Mouse (Mus musculus): ENCODE data around the gene Scgb1a1. TPM values are rescaled to one million over a fixed set of nuclear protein-coding genes. Genes with fewer than 3 reads are reported as not detected.
"Not testable (repeated sequence)": the region's sequence is repeated elsewhere in the genome, so short reads cannot be mapped to it uniquely, and the experiment has no call there.

Gene Scgb1a1
- polyA plus RNA-seq, 1 experiment from 2014 or later = not detected

- Histone ChIP-seq H3K27me3 (no peaks in the 10 kb centered on the region), H3K4me2 (no peak overlapping the region), H3K27ac (replicated peaks) (no peak overlapping the region), H3K4me1 (replicated peaks) (no peaks in the 10 kb centered on the region), H3K9ac (no peak overlapping the region), H3K36me3 (no peaks in the 10 kb centered on the region), H3K4me3 (no peak overlapping the region), H3K9me3 (no peaks in the 10 kb centered on the region)
- 72% methylated on average over 5 of the region's 5 CpGs for WGBS
- no peak for ATAC-seq (ENCODE audit: low FRiP score, low read depth)
Measured at GRCm38 (mm10) chr19:9095111-9095510, 7.4 kb upstream of the Scgb1a1 start.

- H3K4me1 ChIP-seq (replicated peaks) = no peaks in the 10 kb centered on the region
- no peaks in the 10 kb centered on the region for H3K9me3 ChIP-seq
- WGBS = 63% methylated on average over 2 of the region's 2 CpGs
- H3K4me3 ChIP-seq = no peak overlapping the region
- no peaks in the 10 kb centered on the region for H3K27me3 ChIP-seq
- H3K4me2 ChIP-seq = no peak overlapping the region
- ATAC-seq (ENCODE audit: low FRiP score, low read depth) = no peak
- no peaks in the 10 kb centered on the region for H3K36me3 ChIP-seq
- no peak overlapping the region for H3K27ac ChIP-seq (replicated peaks)
- no peak overlapping the region for H3K9ac ChIP-seq
Measured at GRCm38 (mm10) chr19:9090709-9091108, 3.0 kb upstream of the Scgb1a1 start.

DNA sequence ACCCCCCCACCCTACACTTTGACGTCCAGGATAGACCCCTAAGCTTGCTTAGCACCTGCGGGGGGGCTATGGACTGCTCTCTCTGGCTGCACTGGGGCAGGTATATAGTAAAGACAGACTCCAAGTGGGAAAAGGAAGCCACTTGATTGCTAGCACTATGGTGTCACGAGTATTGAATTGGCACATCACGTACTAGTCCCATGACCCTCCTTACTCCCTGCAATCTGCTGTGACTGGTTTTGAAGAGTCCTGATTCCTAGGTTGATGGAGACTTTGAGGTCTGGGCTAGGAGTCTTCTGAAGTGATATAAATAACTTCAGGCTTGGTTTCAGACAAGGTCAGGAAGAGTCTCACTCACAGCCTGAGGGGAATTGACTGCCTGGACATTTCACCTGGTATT is 2.4 kb upstream of the Scgb1a1 start:
- H3K9ac ChIP-seq = no peak overlapping the region
- H3K9me3 ChIP-seq = no peaks in the 10 kb centered on the region
- H3K27me3 ChIP-seq = no peaks in the 10 kb centered on the region
- H3K36me3 ChIP-seq = no peaks in the 10 kb centered on the region
- WGBS = 83% methylated on average over 4 of the region's 4 CpGs
- no peak overlapping the region for H3K4me2 ChIP-seq
- no peak for ATAC-seq (ENCODE audit: low FRiP score, low read depth)
- no peak overlapping the region for H3K4me3 ChIP-seq
- no peak overlapping the region for H3K27ac ChIP-seq (replicated peaks)
- no peaks in the 10 kb centered on the region for H3K4me1 ChIP-seq (replicated peaks)

DNA sequence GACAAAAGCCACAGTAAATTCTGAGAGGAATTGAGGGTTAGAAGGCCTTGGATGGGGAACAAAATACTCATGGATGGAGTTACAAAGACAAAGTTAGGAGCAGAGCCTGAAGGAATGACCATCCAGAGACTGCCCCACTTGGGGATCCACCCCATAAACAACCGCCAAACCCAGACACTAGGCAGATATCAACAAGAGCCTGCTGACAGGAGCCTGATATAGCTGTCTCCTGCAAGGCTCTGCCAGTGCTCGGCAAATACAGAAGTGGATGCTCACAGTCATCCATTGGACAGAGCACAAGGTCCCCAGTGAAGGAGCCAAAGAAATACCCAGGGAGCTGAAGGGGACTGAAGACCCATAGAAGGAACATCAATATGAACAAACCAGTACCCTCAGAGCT is 3.9 kb downstream of the Scgb1a1 start:
- not testable (repeated sequence) for ATAC-seq (ENCODE audit: low FRiP score, low read depth); H3K27me3 ChIP-seq; H3K27ac ChIP-seq (replicated peaks); H3K9ac ChIP-seq; H3K36me3 ChIP-seq; H3K9me3 ChIP-seq; H3K4me1 ChIP-seq (replicated peaks); H3K4me2 ChIP-seq; H3K4me3 ChIP-seq
- WGBS = 83% methylated on average over 2 of the region's 2 CpGs

DNA sequence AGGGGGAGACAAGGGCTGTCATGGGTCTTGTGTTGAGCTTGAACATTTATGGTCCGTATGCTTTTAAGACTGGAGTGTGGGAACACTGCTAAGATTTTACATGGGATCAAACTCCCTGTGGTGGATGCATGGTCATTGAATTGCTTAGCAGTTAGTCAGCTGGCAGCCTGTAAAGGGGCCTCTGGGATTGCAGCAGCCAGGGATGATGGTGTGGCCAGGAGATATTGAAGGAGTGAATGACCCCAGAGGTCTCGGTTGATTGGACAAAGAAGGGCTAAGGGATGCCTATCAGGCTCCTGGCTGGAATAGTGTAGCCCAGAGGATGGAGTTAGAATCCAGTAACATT is 4.8 kb downstream of the Scgb1a1 start:
- WGBS = 89% methylated on average over 2 of the region's 2 CpGs
- peak overlapping the region; percentile 41 for H3K4me2 ChIP-seq
- peak overlapping the region; percentile 24; the same call in 1 of the 2 replicates for H3K9ac ChIP-seq
- no peak overlapping the region for H3K4me3 ChIP-seq
- no peaks in the 10 kb centered on the region for H3K27me3 ChIP-seq
- H3K9me3 ChIP-seq = no peaks in the 10 kb centered on the region
- H3K4me1 ChIP-seq (replicated peaks) = peaks cover 9% of the 10 kb centered on the region
- peak; percentile 28; the same call in 1 of the 2 replicates for ATAC-seq (ENCODE audit: low FRiP score, low read depth)
- no peaks in the 10 kb centered on the region for H3K36me3 ChIP-seq
- H3K27ac ChIP-seq (replicated peaks) = no peak overlapping the region

- Histone ChIP-seq H3K4me3 (no peak overlapping the region), H3K9me3 (no peaks in the 10 kb centered on the region), H3K27me3 (no peaks in the 10 kb centered on the region), H3K36me3 (no peaks in the 10 kb centered on the region), H3K27ac (replicated peaks) (no peak overlapping the region), H3K9ac (peak overlapping the region; percentile 24; the same call in 1 of the 2 replicates), H3K4me1 (replicated peaks) (peaks cover 9% of the 10 kb centered on the region), H3K4me2 (peak overlapping the region; percentile 41)
- peak; percentile 94 for ATAC-seq (ENCODE audit: low FRiP score, low read depth)
- WGBS = 17% methylated on average over 23 of the region's 23 CpGs
Measured at GRCm38 (mm10) chr19:9082191-9083009, 5.4 kb downstream of the Scgb1a1 start.

DNA sequence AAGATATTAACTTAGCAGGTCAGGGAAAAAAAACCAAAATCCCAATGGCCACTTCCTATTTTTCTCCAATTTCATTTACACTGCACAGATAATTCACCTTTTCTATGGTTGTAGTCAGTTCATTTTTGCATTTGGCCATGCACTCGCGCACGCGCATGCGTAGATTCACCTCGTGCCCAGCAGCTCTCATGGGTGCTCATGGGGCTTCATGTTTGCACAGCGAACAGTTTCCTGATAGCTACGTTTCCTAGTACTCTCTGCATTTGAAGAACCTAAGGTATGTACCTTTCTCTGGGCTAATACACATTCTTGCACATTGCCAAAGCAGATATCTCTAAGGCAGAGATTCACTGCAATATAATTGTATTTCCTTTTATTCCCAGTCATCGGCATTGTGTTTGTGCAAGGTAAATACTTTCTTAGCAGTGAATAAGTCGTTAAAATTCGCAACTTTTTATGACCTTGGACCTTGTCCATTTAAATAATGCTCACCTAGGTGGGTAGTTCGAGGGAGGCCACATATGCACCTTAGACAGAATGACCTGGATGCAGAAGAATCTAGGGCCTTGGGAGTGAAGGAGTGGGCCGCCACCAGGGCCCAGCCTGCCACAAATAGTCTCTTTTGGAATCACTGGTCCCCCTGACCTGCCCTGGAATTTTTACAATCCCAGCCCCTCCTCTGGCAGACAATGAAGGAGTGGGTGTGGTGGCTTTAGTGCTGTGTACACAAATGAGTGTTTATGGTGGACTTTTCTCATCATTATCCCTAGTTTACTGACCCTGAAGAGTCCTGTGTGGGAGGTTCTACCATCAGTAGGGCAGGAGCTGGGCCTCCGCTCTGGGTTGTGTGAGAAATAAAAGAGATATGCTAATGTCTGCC is 6.2 kb downstream of the Scgb1a1 start:
- H3K36me3 ChIP-seq = no peaks in the 10 kb centered on the region
- H3K9ac ChIP-seq = no peak overlapping the region
- H3K4me3 ChIP-seq = no peak overlapping the region
- no peak overlapping the region for H3K27ac ChIP-seq (replicated peaks)
- H3K9me3 ChIP-seq = no peaks in the 10 kb centered on the region
- no peaks in the 10 kb centered on the region for H3K27me3 ChIP-seq
- H3K4me2 ChIP-seq = no peak overlapping the region
- ATAC-seq (ENCODE audit: low FRiP score, low read depth) = peak; percentile 58; the same call in 1 of the 2 replicates
- peaks cover 9% of the 10 kb centered on the region for H3K4me1 ChIP-seq (replicated peaks)
- WGBS = 86% methylated on average over 14 of the region's 14 CpGs

DNA sequence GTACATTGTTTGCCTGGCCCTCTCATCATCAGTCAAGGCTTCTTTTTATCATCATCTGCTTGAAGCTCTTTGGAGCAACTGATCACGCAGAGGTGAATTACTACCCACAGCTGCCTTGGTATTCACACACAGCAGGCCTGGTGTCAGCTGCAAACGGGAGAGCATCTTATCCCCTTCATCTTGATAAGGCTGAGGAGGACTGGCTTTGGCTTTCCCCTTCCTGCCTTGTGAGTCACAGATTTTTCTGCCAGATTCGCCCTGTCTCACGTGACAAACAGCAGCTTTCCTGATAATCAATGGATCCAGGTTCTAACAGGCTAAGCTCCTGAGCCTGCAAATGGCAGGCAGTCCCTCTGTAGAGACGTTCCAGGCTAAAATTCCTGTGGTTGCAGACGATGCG is 7.8 kb downstream of the Scgb1a1 start:
- 52% methylated on average over 7 of the region's 7 CpGs for WGBS
- H3K27me3 ChIP-seq = no peaks in the 10 kb centered on the region
- peaks cover 9% of the 10 kb centered on the region for H3K4me1 ChIP-seq (replicated peaks)
- H3K36me3 ChIP-seq = no peaks in the 10 kb centered on the region
- no peak for ATAC-seq (ENCODE audit: low FRiP score, low read depth)
- no peaks in the 10 kb centered on the region for H3K9me3 ChIP-seq
- H3K27ac ChIP-seq (replicated peaks) = no peak overlapping the region
- no peak overlapping the region for H3K4me2 ChIP-seq
- no peak overlapping the region for H3K9ac ChIP-seq
- no peak overlapping the region for H3K4me3 ChIP-seq

DNA sequence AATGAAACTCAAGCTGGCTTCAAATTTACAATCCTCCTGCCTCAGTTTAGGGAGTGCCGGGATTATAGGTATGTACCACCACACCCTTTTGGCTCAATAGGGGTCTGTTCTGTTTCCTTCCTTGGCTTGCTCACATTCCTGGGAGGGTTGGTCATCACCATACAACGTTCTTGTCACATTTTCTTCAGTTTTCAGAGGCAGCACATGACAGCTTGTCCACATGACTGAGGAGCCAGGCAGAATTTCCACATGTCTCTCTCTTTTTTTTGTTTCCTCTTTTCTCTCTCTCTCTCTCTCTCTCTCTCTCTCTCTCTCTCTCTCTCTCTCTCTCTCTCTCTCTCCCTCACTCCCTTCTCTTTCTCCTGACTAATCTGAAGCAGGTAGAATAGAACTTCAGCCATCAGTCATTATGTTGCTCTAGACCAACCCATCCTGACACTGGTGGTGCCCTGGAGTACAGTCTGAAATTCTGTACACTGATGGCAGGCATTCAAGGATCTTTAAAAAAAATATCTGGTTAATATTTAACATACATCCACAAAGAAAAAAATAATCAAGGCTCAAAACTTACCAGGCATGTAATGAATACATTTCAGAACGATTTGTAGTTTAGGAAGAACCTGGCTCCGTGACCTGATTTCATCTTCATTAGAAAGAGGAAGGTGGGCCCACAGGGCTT is 10.6 kb downstream of the Scgb1a1 start:
- ATAC-seq (ENCODE audit: low FRiP score, low read depth) = no peak
- 83% methylated on average over 4 of the region's 4 CpGs for WGBS
- H3K4me2 ChIP-seq = no peak overlapping the region
- no peaks in the 10 kb centered on the region for H3K36me3 ChIP-seq
- H3K9me3 ChIP-seq = no peaks in the 10 kb centered on the region
- H3K27ac ChIP-seq (replicated peaks) = no peak overlapping the region
- H3K9ac ChIP-seq = no peak overlapping the region
- H3K4me3 ChIP-seq = no peak overlapping the region
- H3K27me3 ChIP-seq = no peaks in the 10 kb centered on the region
- H3K4me1 ChIP-seq (replicated peaks) = peaks cover 1% of the 10 kb centered on the region; the same call in 1 of the 2 replicates

DNA sequence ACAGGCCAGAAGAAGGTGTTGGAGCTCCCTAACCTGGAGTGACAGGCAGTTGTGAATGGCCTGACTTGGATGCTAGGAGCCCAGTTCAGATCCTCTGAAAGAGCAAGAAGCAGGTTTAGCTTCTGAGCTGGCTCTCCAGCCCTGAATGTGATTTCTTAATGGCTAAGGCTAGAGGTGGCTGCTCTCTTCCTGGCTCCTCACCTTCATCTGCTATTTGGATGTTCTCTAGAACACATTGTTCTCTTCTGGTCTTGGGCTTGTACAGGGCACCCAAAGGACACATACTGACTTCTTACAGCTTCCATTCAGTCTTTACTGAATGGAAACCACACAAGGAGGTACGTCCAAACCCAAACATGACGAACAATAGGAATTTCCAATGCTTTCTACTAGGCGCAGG is 11.7 kb downstream of the Scgb1a1 start:
- no peak overlapping the region for H3K27ac ChIP-seq (replicated peaks)
- no peak for ATAC-seq (ENCODE audit: low FRiP score, low read depth)
- H3K9ac ChIP-seq = no peak overlapping the region
- H3K4me2 ChIP-seq = no peak overlapping the region
- no peaks in the 10 kb centered on the region for H3K9me3 ChIP-seq
- peaks cover 9% of the 10 kb centered on the region for H3K4me1 ChIP-seq (replicated peaks)
- H3K27me3 ChIP-seq = no peaks in the 10 kb centered on the region
- no peaks in the 10 kb centered on the region for H3K36me3 ChIP-seq
- H3K4me3 ChIP-seq = no peak overlapping the region
- WGBS = 88% methylated on average over 3 of the region's 3 CpGs

DNA sequence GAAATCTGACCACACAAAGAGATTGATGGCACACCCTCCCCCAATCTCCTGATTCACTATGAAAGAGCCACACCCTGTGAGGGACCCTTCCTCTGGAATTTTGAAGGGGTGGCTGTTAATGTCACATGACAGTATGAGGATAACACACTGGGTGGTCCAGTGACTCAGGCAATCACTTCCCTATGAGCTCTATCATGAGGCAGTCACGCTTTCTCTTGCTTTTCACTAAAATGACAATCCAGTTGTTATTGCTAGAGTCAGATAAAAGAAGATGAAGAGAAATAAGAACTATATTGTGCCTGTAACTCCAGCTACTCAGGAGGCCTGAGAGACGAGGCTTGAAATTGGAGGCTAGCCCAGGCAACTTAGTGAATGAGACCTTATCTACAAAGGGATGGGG is 12.2 kb downstream of the Scgb1a1 start:
- Histone ChIP-seq H3K4me2 (no peak overlapping the region), H3K4me1 (replicated peaks) (peaks cover 14% of the 10 kb centered on the region), H3K27me3 (no peaks in the 10 kb centered on the region), H3K4me3 (no peak overlapping the region), H3K27ac (replicated peaks) (no peak overlapping the region), H3K36me3 (no peaks in the 10 kb centered on the region), H3K9ac (no peak overlapping the region), H3K9me3 (no peaks in the 10 kb centered on the region)
- WGBS = 79% methylated on average over 2 of the region's 2 CpGs
- ATAC-seq (ENCODE audit: low FRiP score, low read depth) = no peak

DNA sequence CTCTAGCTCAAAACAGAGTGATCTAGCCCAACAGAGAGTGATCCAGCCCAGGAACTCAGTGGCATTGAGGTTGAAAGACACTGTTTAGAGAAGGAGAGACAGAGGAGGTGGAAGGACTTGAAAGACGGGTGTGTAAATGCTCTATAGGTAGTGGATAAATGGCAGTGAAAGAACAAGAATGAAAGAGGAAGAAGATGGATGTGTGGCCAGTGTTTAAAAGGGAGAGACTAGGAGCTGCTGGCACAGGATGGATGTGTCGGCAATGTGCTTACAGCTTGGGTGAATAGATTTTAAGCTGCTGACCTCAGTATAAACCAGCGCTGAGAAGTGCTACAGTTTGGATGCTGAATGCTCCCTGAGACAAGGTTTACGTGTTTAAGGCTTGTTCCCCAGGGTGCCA is 13.3 kb downstream of the Scgb1a1 start:
- no peak for ATAC-seq (ENCODE audit: low FRiP score, low read depth)
- H3K27me3 ChIP-seq = no peaks in the 10 kb centered on the region

More for the DNA sequence above, 13.3 kb downstream of the Scgb1a1 start:
- H3K9ac ChIP-seq = no peak overlapping the region
- no peak overlapping the region for H3K27ac ChIP-seq (replicated peaks)
- H3K4me1 ChIP-seq (replicated peaks) = peaks cover 25% of the 10 kb centered on the region
- no peaks in the 10 kb centered on the region for H3K36me3 ChIP-seq
- 59% methylated on average over 4 of the region's 4 CpGs for WGBS
- no peaks in the 10 kb centered on the region for H3K9me3 ChIP-seq
- no peak overlapping the region for H3K4me2 ChIP-seq
- no peak overlapping the region for H3K4me3 ChIP-seq

Measured in hindbrain, embryonic 15.5 days (tissue).